Mouse (Mus musculus): ENCODE results near the gene P3h4. TPM values are rescaled to one million over a fixed set of nuclear protein-coding genes. Genes with fewer than 3 reads are reported as not detected.
A peak's percentile ranks its signal among the peaks of the same experiment; 100 is the strongest.

P3h4 gene
- 115 TPM for polyA plus RNA-seq (2012; fragmentation: generic; extraction: Trizol)

GRCm38 (mm10) chr11:100414021-100414913 is at the start of gene P3h4:
TSS of gene P3h4 (minus strand) at chr11:100414836.
- peaks cover 68% of the 10 kb centered on the region for H3K79me2 ChIP-seq (ENCODE audit: control insufficient read depth, insufficient read depth)
- H3K36me3 ChIP-seq (ENCODE audit: control insufficient read depth, insufficient read depth), result peaks cover 14% of the 10 kb centered on the region
- peak within 1 kb of the TSS; percentile 61 for H3K4me3 ChIP-seq
- peak within 1 kb of the TSS; percentile 99 for H3K4me2 ChIP-seq (ENCODE audit: low read depth)
- peak within 1 kb of the TSS; percentile 87 for H3ac ChIP-seq (ENCODE audit: control insufficient read depth, insufficient read length)
- peak; percentile 69 for TF ChIP-seq POLR2AphosphoS2 (IDR thresholded peaks at IDR 0.05; ENCODE audit: insufficient read length, low read depth)
- TF ChIP-seq MAX (IDR thresholded peaks at IDR 0.05; ENCODE audit: low read depth), result no peak
- no peak for TF ChIP-seq SRF (IDR thresholded peaks at IDR 0.05; ENCODE audit: control insufficient read depth, insufficient read length, low read depth)
- peak; percentile 85 for TF ChIP-seq POLR2A (IDR thresholded peaks at IDR 0.05; ENCODE audit: insufficient read length, low read depth)
- peak in 2 of 3 experiments; percentile 69 to 80 for TF ChIP-seq MYOG (IDR thresholded peaks at IDR 0.05; ENCODE audit: control insufficient read depth in 1 of 3, insufficient read depth in 1 of 3, insufficient read length in 2 of 3, low read depth in 2 of 3)
- no peak for TF ChIP-seq REST (IDR thresholded peaks at IDR 0.05; ENCODE audit: insufficient read depth, insufficient read length)
- TF ChIP-seq TCF12 (IDR thresholded peaks at IDR 0.05; ENCODE audit: insufficient read depth, poor library complexity, severe bottlenecking), result no peak
- peak in 1 of 3 experiments; percentile 74 for TF ChIP-seq MYOD1 (IDR thresholded peaks at IDR 0.05; ENCODE audit: control insufficient read depth in 1 of 3, insufficient read length in 2 of 3, low read depth in 2 of 3)
- no peak for TF ChIP-seq CEBPB (IDR thresholded peaks at IDR 0.05; ENCODE audit: insufficient read depth, poor library complexity, severe bottlenecking)
- TF ChIP-seq TCF3 (IDR thresholded peaks at IDR 0.05; ENCODE audit: insufficient read length, low read depth), result no peak
- TF ChIP-seq USF1 (IDR thresholded peaks at IDR 0.05; ENCODE audit: low read depth), result no peak
- peak; percentile 15 for TF ChIP-seq E2F4 (IDR thresholded peaks at IDR 0.05; ENCODE audit: insufficient read depth)
- H3K27me3 ChIP-seq (ENCODE audit: control insufficient read depth, insufficient read depth, insufficient read length), result no peaks in the 10 kb centered on the region

- Histone ChIP-seq H3ac (ENCODE audit: control insufficient read depth, insufficient read length) (no peak overlapping the region), H3K27me3 (ENCODE audit: control insufficient read depth, insufficient read depth, insufficient read length) (no peaks in the 10 kb centered on the region), H3K36me3 (ENCODE audit: control insufficient read depth, insufficient read depth) (peaks cover 24% of the 10 kb centered on the region), H3K4me3 (no peak overlapping the region), H3K4me2 (ENCODE audit: low read depth) (no peak overlapping the region), H3K79me2 (ENCODE audit: control insufficient read depth, insufficient read depth) (peaks cover 68% of the 10 kb centered on the region)
- TF ChIP-seq SRF (IDR thresholded peaks at IDR 0.05; ENCODE audit: control insufficient read depth, insufficient read length, low read depth), result no peak
- no peak for TF ChIP-seq TCF3 (IDR thresholded peaks at IDR 0.05; ENCODE audit: insufficient read length, low read depth)
- no peak for TF ChIP-seq MYOG (IDR thresholded peaks at IDR 0.05; ENCODE audit: control insufficient read depth in 1 of 3, insufficient read depth in 1 of 3, insufficient read length in 2 of 3, low read depth in 2 of 3)
- TF ChIP-seq POLR2AphosphoS2 (IDR thresholded peaks at IDR 0.05; ENCODE audit: insufficient read length, low read depth), result no peak
- TF ChIP-seq E2F4 (IDR thresholded peaks at IDR 0.05; ENCODE audit: insufficient read depth), result no peak
- no peak for TF ChIP-seq MAX (IDR thresholded peaks at IDR 0.05; ENCODE audit: low read depth)
- no peak for TF ChIP-seq MYOD1 (IDR thresholded peaks at IDR 0.05; ENCODE audit: control insufficient read depth in 1 of 3, insufficient read length in 2 of 3, low read depth in 2 of 3)
- no peak for TF ChIP-seq CEBPB (IDR thresholded peaks at IDR 0.05; ENCODE audit: insufficient read depth, poor library complexity, severe bottlenecking)
- TF ChIP-seq USF1 (IDR thresholded peaks at IDR 0.05; ENCODE audit: low read depth), result no peak
- TF ChIP-seq TCF12 (IDR thresholded peaks at IDR 0.05; ENCODE audit: insufficient read depth, poor library complexity, severe bottlenecking), result no peak
- TF ChIP-seq REST (IDR thresholded peaks at IDR 0.05; ENCODE audit: insufficient read depth, insufficient read length), result no peak
- no peak for TF ChIP-seq POLR2A (IDR thresholded peaks at IDR 0.05; ENCODE audit: insufficient read length, low read depth)
These were observed 48.1 kb upstream of the P3h4 start for GRCm38 (mm10) chr11:100462699-100463098.

GRCm38 (mm10) chr11:100457711-100458110 is 43.1 kb upstream of the P3h4 start:
- no peaks in the 10 kb centered on the region for H3K27me3 ChIP-seq (ENCODE audit: control insufficient read depth, insufficient read depth, insufficient read length)
- no peak overlapping the region for H3K4me2 ChIP-seq (ENCODE audit: low read depth)
- no peak for TF ChIP-seq TCF12 (IDR thresholded peaks at IDR 0.05; ENCODE audit: insufficient read depth, poor library complexity, severe bottlenecking)
- TF ChIP-seq SRF (IDR thresholded peaks at IDR 0.05; ENCODE audit: control insufficient read depth, insufficient read length, low read depth), result no peak
- TF ChIP-seq MYOG (IDR thresholded peaks at IDR 0.05; ENCODE audit: control insufficient read depth in 1 of 3, insufficient read depth in 1 of 3, insufficient read length in 2 of 3, low read depth in 2 of 3), result no peak
- no peak for TF ChIP-seq E2F4 (IDR thresholded peaks at IDR 0.05; ENCODE audit: insufficient read depth)
- no peak for TF ChIP-seq USF1 (IDR thresholded peaks at IDR 0.05; ENCODE audit: low read depth)
- peaks cover 40% of the 10 kb centered on the region for H3K79me2 ChIP-seq (ENCODE audit: control insufficient read depth, insufficient read depth)
- no peak overlapping the region for H3ac ChIP-seq (ENCODE audit: control insufficient read depth, insufficient read length)
- no peak overlapping the region for H3K4me3 ChIP-seq
- H3K36me3 ChIP-seq (ENCODE audit: control insufficient read depth, insufficient read depth), result peaks cover 15% of the 10 kb centered on the region

- peaks cover 12% of the 10 kb centered on the region for H3K36me3 ChIP-seq (ENCODE audit: control insufficient read depth, insufficient read depth)
- H3K4me2 ChIP-seq (ENCODE audit: low read depth), result no peak overlapping the region
- H3K4me3 ChIP-seq, result no peak overlapping the region
- H3K79me2 ChIP-seq (ENCODE audit: control insufficient read depth, insufficient read depth), result peaks cover 35% of the 10 kb centered on the region
- no peaks in the 10 kb centered on the region for H3K27me3 ChIP-seq (ENCODE audit: control insufficient read depth, insufficient read depth, insufficient read length)
- TF ChIP-seq E2F4 (IDR thresholded peaks at IDR 0.05; ENCODE audit: insufficient read depth) (no peak), MAX (IDR thresholded peaks at IDR 0.05; ENCODE audit: low read depth) (no peak), MYOD1 (IDR thresholded peaks at IDR 0.05; ENCODE audit: control insufficient read depth in 1 of 3, insufficient read length in 2 of 3, low read depth in 2 of 3) (no peak), CEBPB (IDR thresholded peaks at IDR 0.05; ENCODE audit: insufficient read depth, poor library complexity, severe bottlenecking) (no peak), USF1 (IDR thresholded peaks at IDR 0.05; ENCODE audit: low read depth) (no peak), TCF12 (IDR thresholded peaks at IDR 0.05; ENCODE audit: insufficient read depth, poor library complexity, severe bottlenecking) (no peak), REST (IDR thresholded peaks at IDR 0.05; ENCODE audit: insufficient read depth, insufficient read length) (no peak), POLR2AphosphoS2 (IDR thresholded peaks at IDR 0.05; ENCODE audit: insufficient read length, low read depth) (no peak), POLR2A (IDR thresholded peaks at IDR 0.05; ENCODE audit: insufficient read length, low read depth) (no peak), TCF3 (IDR thresholded peaks at IDR 0.05; ENCODE audit: insufficient read length, low read depth) (no peak), SRF (IDR thresholded peaks at IDR 0.05; ENCODE audit: control insufficient read depth, insufficient read length, low read depth) (no peak), MYOG (IDR thresholded peaks at IDR 0.05; ENCODE audit: control insufficient read depth in 1 of 3, insufficient read depth in 1 of 3, insufficient read length in 2 of 3, low read depth in 2 of 3) (no peak)
- H3ac ChIP-seq (ENCODE audit: control insufficient read depth, insufficient read length), result no peak overlapping the region
These were observed 42.6 kb upstream of the P3h4 start for GRCm38 (mm10) chr11:100457247-100457646.
